8 mouse cellular contexts compared by ENCODE assay signal in genomic region chr13:54691737-54692136, GRCm38 (mm10). TPM values are rescaled to one million over a fixed set of nuclear protein-coding genes. Genes with fewer than 3 reads are reported as not detected.
DNase-seq lines count a peak whose midpoint lies in the region; ATAC-seq and TF ChIP-seq lines count a peak whose summit lies in the region.

No protein-coding gene starts in this region.

- no peaks in the 10 kb centered on the region for H3K27me3 ChIP-seq in kidney, embryonic 14.5 days (ENCODE audit: control insufficient read depth, insufficient read depth, low read length)
- no peaks in the 10 kb centered on the region for H3K27me3 ChIP-seq in embryonic facial prominence, embryonic 11.5 days (ENCODE audit: control insufficient read depth, insufficient read depth, low read length)
- H3K27me3 ChIP-seq in liver, embryonic 12.5 days (replicated peaks): no peaks in the 10 kb centered on the region
- H3K27me3 ChIP-seq in spleen, adult 2 months (ENCODE audit: control insufficient read depth, insufficient read depth, low read length): no peaks in the 10 kb centered on the region

- peak overlapping the region; percentile 83; the same call in 1 of the 2 replicates for H3K4me2 ChIP-seq in kidney, embryonic 14.5 days (replicated peaks; ENCODE audit: low read depth, low read length)
- H3K4me2 ChIP-seq in embryonic facial prominence, embryonic 11.5 days (ENCODE audit: low read depth, low read length): no peak overlapping the region; the same call in 1 of the 2 replicates
- H3K4me2 ChIP-seq in liver, embryonic 12.5 days: peak overlapping the region; percentile 95

- no peak for DNase-seq in kidney, postnatal 14 days
- no peak for DNase-seq in embryonic facial prominence, embryonic 11.5 days (ENCODE audit: low spot score)
- peak; percentile 52 to 75 for DNase-seq in spleen, adult 2 months (ENCODE audit: low read depth in 1 of 2, low spot score in 2 of 2)
- DNase-seq in gastrocnemius, adult 18-20 months (ENCODE audit: low spot score): no peak
- DNase-seq in urinary bladder, postnatal 36 days (ENCODE audit: low spot score in 2 of 2): no peak
- no peak for DNase-seq in retina, embryonic 14.5 days (ENCODE audit: low spot score)

- TF ChIP-seq CTCF in spleen, adult 2 months (IDR thresholded peaks at IDR 0.05; ENCODE audit: extremely low read depth, insufficient read depth, insufficient read length, insufficient replicate concordance): no peak

- H3K4me1 ChIP-seq in kidney, embryonic 14.5 days (ENCODE audit: control insufficient read depth, insufficient read depth, low read length): peaks cover 19% of the 10 kb centered on the region
- peaks cover 5% of the 10 kb centered on the region; the same call in 1 of the 2 replicates for H3K4me1 ChIP-seq in embryonic facial prominence, embryonic 11.5 days (ENCODE audit: control insufficient read depth, insufficient read depth, low read length)
- H3K4me1 ChIP-seq in liver, embryonic 12.5 days: peaks cover 58% of the 10 kb centered on the region
- H3K4me1 ChIP-seq in spleen, adult 2 months (ENCODE audit: control insufficient read depth, insufficient read depth, insufficient read length): peaks cover 20% of the 10 kb centered on the region

- no peaks in the 10 kb centered on the region for H3K36me3 ChIP-seq in kidney, embryonic 14.5 days (ENCODE audit: control insufficient read depth, insufficient read depth, low read length)
- H3K36me3 ChIP-seq in embryonic facial prominence, embryonic 11.5 days (replicated peaks; ENCODE audit: control insufficient read depth, insufficient read depth, low read depth, low read length): no peaks in the 10 kb centered on the region
- H3K36me3 ChIP-seq in liver, embryonic 12.5 days: 0 out of 2 replicates have a peak, but pooled peaks cover 4% of the 10 kb centered on the region
- no peaks in the 10 kb centered on the region for H3K36me3 ChIP-seq in spleen, adult 2 months (ENCODE audit: control insufficient read depth, insufficient read depth, low read length)

- H3K9ac ChIP-seq in kidney, embryonic 14.5 days (ENCODE audit: low read depth, low read length): peak overlapping the region; percentile 97; the same call in 1 of the 2 replicates
- no peak overlapping the region for H3K9ac ChIP-seq in embryonic facial prominence, embryonic 11.5 days (replicated peaks; ENCODE audit: low read length)
- peak overlapping the region; percentile 95 for H3K9ac ChIP-seq in liver, embryonic 12.5 days

- no peak overlapping the region for H3K27ac ChIP-seq in kidney, embryonic 14.5 days (ENCODE audit: low read depth, low read length)
- H3K27ac ChIP-seq in embryonic facial prominence, embryonic 11.5 days (replicated peaks; ENCODE audit: low read depth, low read length): no peak overlapping the region
- peak overlapping the region; percentile 95 for H3K27ac ChIP-seq in liver, embryonic 12.5 days
- H3K27ac ChIP-seq in spleen, adult 2 months (ENCODE audit: insufficient read depth, low read length): peak overlapping the region; percentile 98

- ATAC-seq in kidney, embryonic 14.5 days (ENCODE audit: low FRiP score, low TSS enrichment): no peak
- no peak for ATAC-seq in embryonic facial prominence, embryonic 11.5 days (replicated peaks; ENCODE audit: insufficient number of reproducible peaks, low FRiP score, low TSS enrichment, low read depth)
- no peak for ATAC-seq in liver, embryonic 12.5 days

- H3K4me3 ChIP-seq in kidney, embryonic 14.5 days (ENCODE audit: low read length): no peak overlapping the region
- H3K4me3 ChIP-seq in embryonic facial prominence, embryonic 11.5 days (ENCODE audit: low read depth, low read length): peak overlapping the region; percentile 97; the same call in 1 of the 2 replicates
- peak overlapping the region; percentile 94 for H3K4me3 ChIP-seq in liver, embryonic 12.5 days
- no peak overlapping the region for H3K4me3 ChIP-seq in spleen, adult 2 months (ENCODE audit: extremely low read depth, insufficient read depth, insufficient read length)

- no peaks in the 10 kb centered on the region for H3K9me3 ChIP-seq in kidney, embryonic 14.5 days (ENCODE audit: control insufficient read depth, low read length)
- H3K9me3 ChIP-seq in embryonic facial prominence, embryonic 11.5 days (replicated peaks; ENCODE audit: control insufficient read depth, low read length): no peaks in the 10 kb centered on the region
- no peaks in the 10 kb centered on the region for H3K9me3 ChIP-seq in liver, embryonic 12.5 days (replicated peaks)

- no peak for TF ChIP-seq POLR2A in spleen, adult 2 months (IDR thresholded peaks at IDR 0.05; ENCODE audit: low read depth, low read length)

RNA-seq across cellular contexts. Expression of gene Rnf44, which starts 2.0 kb away (rescaled TPM):
- polyA plus RNA-seq in kidney, embryonic 14.5 days (2014; fragmentation: Nextera tagmentation; extraction: Ambion mirVana): 74.0 and 92.7 TPM in 2 replicates
- 65.0 and 66.6 TPM in 2 replicates for polyA plus RNA-seq in embryonic facial prominence, embryonic 11.5 days (2014; fragmentation: Nextera tagmentation; extraction: Ambion mirVana)
- polyA plus RNA-seq in liver, embryonic 12.5 days (2016; fragmentation: Nextera tagmentation; extraction: Ambion mirVana): 36.8 and 38.4 TPM in 2 replicates
- polyA plus RNA-seq in spleen, adult 2 months (2012; rRNA removed): 262 and 359 TPM in 2 replicates
- 10 to 100 TPM; 23.8 to 29.2 TPM for total RNA-seq in gastrocnemius, adult 18-20 months (2021)

RNA-seq across cellular contexts. Expression of gene Cdhr2, which starts 9.5 kb away (rescaled TPM):
- 1.2 and 1.9 TPM in 2 replicates for polyA plus RNA-seq in kidney, embryonic 14.5 days (2014; fragmentation: Nextera tagmentation; extraction: Ambion mirVana)
- not detected in 2 replicates for polyA plus RNA-seq in embryonic facial prominence, embryonic 11.5 days (2014; fragmentation: Nextera tagmentation; extraction: Ambion mirVana)
- polyA plus RNA-seq in liver, embryonic 12.5 days (2016; fragmentation: Nextera tagmentation; extraction: Ambion mirVana): 7.7 and 9.9 TPM in 2 replicates
- polyA plus RNA-seq in spleen, adult 2 months (2012; rRNA removed): 0.04 and 0.11 TPM in 2 replicates
- total RNA-seq in gastrocnemius, adult 18-20 months (2021): not detected

RNA-seq across cellular contexts. Expression of gene Gprin1, which starts 57.9 kb away (rescaled TPM):
- polyA plus RNA-seq in kidney, embryonic 14.5 days (2014; fragmentation: Nextera tagmentation; extraction: Ambion mirVana): 0.31 and 0.41 TPM in 2 replicates
- 3.0 and 3.4 TPM in 2 replicates for polyA plus RNA-seq in embryonic facial prominence, embryonic 11.5 days (2014; fragmentation: Nextera tagmentation; extraction: Ambion mirVana)
- 0.23 and 0.35 TPM in 2 replicates for polyA plus RNA-seq in liver, embryonic 12.5 days (2016; fragmentation: Nextera tagmentation; extraction: Ambion mirVana)
- 0.05 and 0.06 TPM in 2 replicates for polyA plus RNA-seq in spleen, adult 2 months (2012; rRNA removed)
- total RNA-seq in gastrocnemius, adult 18-20 months (2021): not detected

Comparison
In these comparisons a context has a peak if more than half of its experiments do, and no peak if none do; other contexts are left out.
1. H3K27ac ChIP-seq: peak in liver, embryonic 12.5 days (single experiment) and spleen, adult 2 months (single experiment); none in kidney, embryonic 14.5 days (single experiment) and embryonic facial prominence, embryonic 11.5 days (single experiment).
2. H3K4me3 ChIP-seq: peak in embryonic facial prominence, embryonic 11.5 days (single experiment) and liver, embryonic 12.5 days (single experiment); none in kidney, embryonic 14.5 days (single experiment) and spleen, adult 2 months (single experiment).
3. DNase-seq: peak in spleen, adult 2 months (2 of 2); none in kidney, postnatal 14 days (single experiment), embryonic facial prominence, embryonic 11.5 days (single experiment), gastrocnemius, adult 18-20 months (single experiment), urinary bladder, postnatal 36 days (0 of 2) and retina, embryonic 14.5 days (single experiment).